ENCODE assay signal across 18 mouse cellular contexts in genomic region chr6:93822221-93822897, GRCm38 (mm10).
DNase-seq lines count a peak whose midpoint lies in the region; ATAC-seq and TF ChIP-seq lines count a peak whose summit lies in the region.
"Had no signal": no experiment of that assay in that cellular context is flagged by ENCODE, and none has a peak within 500 bp of the region (broad histone marks: within the 10 kb centered on the region; RNA-seq: fewer than 3 reads in every experiment).

No protein-coding gene starts in this region.

- H3K9me3 ChIP-seq in hindbrain, embryonic 12.5 days (replicated peaks), result no peaks in the 10 kb centered on the region
- no peaks in the 10 kb centered on the region for H3K9me3 ChIP-seq in hindbrain, postnatal 0 days (ENCODE audit: low read length)
- no peaks in the 10 kb centered on the region for H3K9me3 ChIP-seq in midbrain, embryonic 13.5 days
- H3K9me3 ChIP-seq in midbrain, embryonic 14.5 days (ENCODE audit: control insufficient read depth, low read length), result no peaks in the 10 kb centered on the region
- H3K9me3 ChIP-seq in kidney, embryonic 14.5 days (ENCODE audit: control insufficient read depth, low read length), result no peaks in the 10 kb centered on the region
- H3K9me3 ChIP-seq: limb, embryonic 15.5 days had no signal

- no peak overlapping the region for H3K9ac ChIP-seq in hindbrain, embryonic 12.5 days
- H3K9ac ChIP-seq in hindbrain, postnatal 0 days (replicated peaks; ENCODE audit: low read length), result no peak overlapping the region
- no peak overlapping the region for H3K9ac ChIP-seq in midbrain, embryonic 13.5 days (replicated peaks)
- no peak overlapping the region for H3K9ac ChIP-seq in midbrain, embryonic 14.5 days (replicated peaks; ENCODE audit: low read length)
- H3K9ac ChIP-seq in kidney, embryonic 14.5 days (ENCODE audit: low read depth, low read length), result no peak overlapping the region
- H3K9ac ChIP-seq: limb, embryonic 15.5 days had no signal

- H3K4me2 ChIP-seq in hindbrain, embryonic 12.5 days (replicated peaks), result no peak overlapping the region
- H3K4me2 ChIP-seq in hindbrain, postnatal 0 days (ENCODE audit: low read depth, low read length), result no peak overlapping the region
- no peak overlapping the region for H3K4me2 ChIP-seq in midbrain, embryonic 13.5 days (replicated peaks)
- no peak overlapping the region for H3K4me2 ChIP-seq in midbrain, embryonic 14.5 days (ENCODE audit: low read length)
- H3K4me2 ChIP-seq in kidney, embryonic 14.5 days (replicated peaks; ENCODE audit: low read depth, low read length), result no peak overlapping the region
- H3K4me2 ChIP-seq: limb, embryonic 15.5 days had no signal

- H3K4me1 ChIP-seq in hindbrain, embryonic 12.5 days, result peaks cover 48% of the 10 kb centered on the region
- H3K4me1 ChIP-seq in hindbrain, postnatal 0 days (ENCODE audit: insufficient read depth, low read length), result peaks cover 19% of the 10 kb centered on the region
- peaks cover 63% of the 10 kb centered on the region for H3K4me1 ChIP-seq in midbrain, embryonic 13.5 days (replicated peaks)
- peaks cover 38% of the 10 kb centered on the region for H3K4me1 ChIP-seq in midbrain, embryonic 14.5 days (ENCODE audit: control insufficient read depth, insufficient read depth, low read length)
- H3K4me1 ChIP-seq in kidney, embryonic 14.5 days (ENCODE audit: control insufficient read depth, insufficient read depth, low read length), result peaks cover 9% of the 10 kb centered on the region; the same call in 1 of the 2 replicates

- no peak overlapping the region for H3K4me3 ChIP-seq in hindbrain, embryonic 12.5 days
- no peak overlapping the region for H3K4me3 ChIP-seq in hindbrain, postnatal 0 days (ENCODE audit: low read length)
- H3K4me3 ChIP-seq in midbrain, embryonic 13.5 days (replicated peaks), result no peak overlapping the region
- H3K4me3 ChIP-seq in midbrain, embryonic 14.5 days (replicated peaks; ENCODE audit: low read depth, low read length), result no peak overlapping the region
- no peak overlapping the region for H3K4me3 ChIP-seq in kidney, embryonic 14.5 days (ENCODE audit: low read length)
- H3K4me3 ChIP-seq: gastrocnemius, adult 2 months; heart, adult 2 months; limb, embryonic 15.5 days had no signal

- H3K27ac ChIP-seq in hindbrain, embryonic 12.5 days, result peak overlapping the region; percentile 74
- no peak overlapping the region for H3K27ac ChIP-seq in hindbrain, postnatal 0 days
- H3K27ac ChIP-seq in midbrain, embryonic 13.5 days, result peak overlapping the region; percentile 19
- H3K27ac ChIP-seq in midbrain, embryonic 14.5 days (replicated peaks; ENCODE audit: low read depth, low read length), result no peak overlapping the region
- H3K27ac ChIP-seq in kidney, embryonic 14.5 days (ENCODE audit: low read depth, low read length), result no peak overlapping the region
- H3K27ac ChIP-seq: gastrocnemius, adult 2 months; heart, adult 2 months; limb, embryonic 15.5 days; macrophage; stomach, postnatal 0 days had no signal

- no peak for TF ChIP-seq CTCF in hindbrain, postnatal 0 days (IDR thresholded peaks at IDR 0.05; ENCODE audit: low read depth)

- no peak for ATAC-seq in hindbrain, embryonic 12.5 days (ENCODE audit: low FRiP score)
- no peak for ATAC-seq in hindbrain, postnatal 0 days
- no peak for ATAC-seq in midbrain, embryonic 13.5 days
- no peak for ATAC-seq in midbrain, embryonic 14.5 days (ENCODE audit: low FRiP score, low TSS enrichment)
- ATAC-seq in kidney, embryonic 14.5 days (ENCODE audit: low FRiP score, low TSS enrichment), result peak; percentile 49
- ATAC-seq: activated CD4-positive, CD25-positive, alpha-beta regulatory T cell, adult 4 months; inflammation-experienced regulatory T-cells, adult 6 months had no signal

- H3K36me3 ChIP-seq in hindbrain, embryonic 12.5 days, result no peaks in the 10 kb centered on the region
- H3K36me3 ChIP-seq in hindbrain, postnatal 0 days (ENCODE audit: insufficient read depth, low read length), result no peaks in the 10 kb centered on the region
- H3K36me3 ChIP-seq in midbrain, embryonic 13.5 days, result no peaks in the 10 kb centered on the region
- H3K36me3 ChIP-seq in midbrain, embryonic 14.5 days (ENCODE audit: control insufficient read depth, insufficient read depth, low read length), result no peaks in the 10 kb centered on the region
- no peaks in the 10 kb centered on the region for H3K36me3 ChIP-seq in kidney, embryonic 14.5 days (ENCODE audit: control insufficient read depth, insufficient read depth, low read length)
- H3K36me3 ChIP-seq: limb, embryonic 15.5 days had no signal

- WGBS in hindbrain, embryonic 12.5 days, result 68% methylated on average over 9 of the region's 9 CpGs
- WGBS in hindbrain, postnatal 0 days, result 70% methylated on average over 9 of the region's 9 CpGs
- WGBS in midbrain, embryonic 13.5 days, result 80% methylated on average over 9 of the region's 9 CpGs
- 79% methylated on average over 9 of the region's 9 CpGs for WGBS in midbrain, embryonic 14.5 days
- 19% methylated on average over 9 of the region's 9 CpGs for WGBS in kidney, embryonic 14.5 days

- DNase-seq in hindbrain, postnatal 0 days (ENCODE audit: low spot score), result no peak
- DNase-seq in midbrain, embryonic 14.5 days, result no peak
- DNase-seq in c-Kit-positive CD71-positive TER-119-positive erythroid progenitor cells, embryonic 14.5 days (ENCODE audit: low spot score), result no peak
- no peak for DNase-seq in thymus, postnatal 36 days
- no peak for DNase-seq in layer of hippocampus, postnatal 10 days (ENCODE audit: low spot score in 2 of 2)
- DNase-seq: cerebellum, postnatal 25 days; gastrocnemius, adult 2 months; heart, adult 2 months; lung, adult 2 months; thymus, postnatal 25 days had no signal

- no peaks in the 10 kb centered on the region for H3K27me3 ChIP-seq in hindbrain, embryonic 12.5 days
- no peaks in the 10 kb centered on the region for H3K27me3 ChIP-seq in hindbrain, postnatal 0 days (ENCODE audit: insufficient read depth, low read length)
- no peaks in the 10 kb centered on the region for H3K27me3 ChIP-seq in midbrain, embryonic 13.5 days
- H3K27me3 ChIP-seq in midbrain, embryonic 14.5 days (ENCODE audit: control insufficient read depth, insufficient read depth, low read length), result no peaks in the 10 kb centered on the region
- no peaks in the 10 kb centered on the region for H3K27me3 ChIP-seq in kidney, embryonic 14.5 days (ENCODE audit: control insufficient read depth, insufficient read depth, low read length)
- H3K27me3 ChIP-seq: limb, embryonic 15.5 days had no signal

Comparison
In these comparisons a context has a peak if more than half of its experiments do, and no peak if none do; other contexts are left out.
1. H3K27ac ChIP-seq: peak in hindbrain, embryonic 12.5 days (single experiment) and midbrain, embryonic 13.5 days (single experiment); none in hindbrain, postnatal 0 days (single experiment), midbrain, embryonic 14.5 days (single experiment) and kidney, embryonic 14.5 days (single experiment).